Mouse (Mus musculus) adrenal gland, postnatal 14 days (tissue): ENCODE data around the gene Lgr4. TPM values are rescaled to one million over a fixed set of nuclear protein-coding genes. Genes with fewer than 3 reads are reported as not detected.

Source experiments
- DNase-seq: peaks from one replicate; pipeline ENCODE4 v3.0.0; 2021; ENCODE audit warnings: mixed read lengths
- total RNA-seq: library from RNA; stranded (reverse); gene quantifications from 2 replicates; pipeline ENCODE4 v1.2.3, GENCODE M21; 2021

Gene Lgr4
- total RNA-seq, 1 experiment from 2014 or later = 125 TPM

GRCm38 (mm10) chr2:109921298-109922035 lies 4.0 kb downstream of the Lgr4 start:
- DNase-seq = no peak

GRCm38 (mm10) chr2:109922306-109922705 lies 4.9 kb downstream of the Lgr4 start:
- DNase-seq = no peak

GRCm38 (mm10) chr2:109923031-109923430 lies 5.6 kb downstream of the Lgr4 start:
- no peak for DNase-seq

DNA sequence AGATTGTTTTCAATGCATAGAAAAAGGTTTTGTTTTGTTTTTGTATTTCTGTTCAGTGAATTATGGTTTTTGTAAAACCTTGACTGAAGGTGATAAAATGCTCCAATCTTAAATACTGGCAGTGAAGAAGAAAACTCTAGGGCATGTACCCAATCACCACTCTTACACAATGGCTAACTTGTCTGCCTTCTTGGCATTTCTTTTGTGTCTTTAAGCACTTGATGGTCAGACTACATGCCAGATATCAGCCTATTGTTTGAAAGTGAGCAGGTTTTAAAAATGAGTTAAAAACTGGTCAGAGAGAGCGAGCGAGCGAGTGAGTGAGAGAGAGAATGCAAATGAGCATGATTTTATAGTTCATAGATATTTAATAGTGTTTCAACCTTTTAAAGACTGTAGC lies 6.5 kb downstream of the Lgr4 start:
- no peak for DNase-seq

DNA sequence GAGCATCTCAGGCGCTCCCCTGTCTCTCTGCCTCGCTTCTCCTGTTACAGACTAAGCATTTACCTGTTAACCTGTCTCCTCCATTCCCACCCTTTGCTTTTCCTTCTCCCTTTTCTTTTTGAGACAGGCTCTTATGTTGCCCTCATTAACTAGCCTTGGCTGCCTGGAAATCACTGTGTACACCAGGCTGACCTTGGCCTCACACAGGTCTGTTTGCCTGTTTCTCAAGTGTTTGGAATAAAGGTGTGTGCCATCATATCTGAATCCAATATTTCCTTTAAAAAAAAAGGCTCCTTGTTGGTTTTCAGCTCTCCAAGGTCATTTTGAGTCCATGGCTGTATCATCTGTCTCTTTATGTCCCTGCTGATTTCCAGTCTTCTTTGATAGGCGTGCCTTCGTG lies 9.5 kb downstream of the Lgr4 start:
- no peak for DNase-seq

DNA sequence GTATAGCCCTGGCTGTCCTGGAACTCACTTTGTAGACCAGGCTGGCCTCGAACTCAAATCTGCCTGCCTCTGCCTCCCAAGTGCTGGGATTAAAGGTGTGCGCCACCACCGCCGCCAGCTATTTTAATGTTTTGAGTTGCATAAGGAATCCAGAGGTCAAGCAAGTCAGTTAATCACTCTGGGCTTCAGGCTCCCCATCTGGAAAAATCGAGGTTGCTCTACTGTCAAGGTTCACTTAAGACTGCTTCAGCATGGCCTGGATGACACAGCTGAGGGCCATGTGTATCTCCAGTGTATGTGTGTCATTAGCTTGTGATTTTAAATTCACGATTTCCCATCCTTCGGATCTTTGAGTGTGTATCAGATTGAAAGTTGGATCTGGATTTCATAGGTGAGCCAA lies 10.0 kb downstream of the Lgr4 start:
- DNase-seq = no peak

DNA sequence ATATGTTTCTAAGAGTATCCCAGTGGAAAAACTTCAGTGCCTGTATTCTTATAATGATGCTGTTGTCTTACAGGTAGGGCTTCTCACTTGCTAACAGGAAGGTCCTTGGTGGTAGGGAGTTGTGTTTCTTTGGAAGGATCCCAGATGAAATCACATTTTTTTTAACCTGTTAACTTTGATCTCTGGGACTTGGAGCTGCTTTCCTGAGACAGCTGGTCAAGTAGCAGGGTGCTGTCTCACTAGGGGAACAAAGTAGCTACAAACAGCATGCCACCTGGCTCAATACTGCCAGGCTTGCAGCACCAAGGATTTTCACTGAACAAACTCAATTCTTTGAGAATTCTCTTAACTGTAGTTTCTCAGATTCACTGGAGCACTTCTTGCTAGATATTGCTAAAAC lies 10.4 kb downstream of the Lgr4 start:
- DNase-seq = no peak

DNA sequence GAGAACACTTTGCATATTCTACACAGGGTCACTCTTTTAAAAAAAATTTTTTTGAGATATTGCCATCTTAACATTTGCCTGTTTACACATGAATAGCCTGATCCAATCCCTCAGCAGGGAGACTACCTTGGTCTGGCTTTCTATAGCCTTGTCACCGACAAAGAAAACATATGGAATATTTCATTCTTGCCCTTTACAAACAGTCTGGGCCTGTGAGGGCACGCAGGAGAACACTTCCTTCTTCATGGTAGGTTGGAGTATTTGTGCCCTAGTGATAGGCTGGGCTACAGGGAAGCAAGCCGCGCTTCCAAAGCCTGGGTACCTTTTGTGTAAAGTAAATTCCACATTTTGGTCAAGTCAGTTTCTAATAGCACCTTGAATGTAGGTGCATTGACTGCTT lies 11.3 kb downstream of the Lgr4 start:
- DNase-seq = no peak

DNA sequence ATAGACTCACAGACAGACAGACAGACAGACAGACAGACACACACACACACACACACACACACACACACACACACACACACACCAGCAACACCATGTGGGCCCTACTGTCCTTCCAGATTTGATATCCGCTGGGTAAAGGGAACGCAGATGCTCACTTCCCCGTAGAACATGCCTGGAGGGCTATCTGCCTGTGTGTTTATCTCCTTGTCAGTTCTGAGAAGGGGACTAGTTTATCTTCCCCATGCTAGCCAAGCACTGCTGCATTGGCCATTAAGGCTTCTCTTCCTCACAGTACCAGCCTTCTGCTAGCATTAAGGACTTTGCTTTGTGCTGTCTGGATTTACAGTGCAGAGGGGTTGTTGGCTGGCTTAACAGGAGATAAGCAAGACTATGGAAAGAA lies 11.8 kb downstream of the Lgr4 start:
- no peak for DNase-seq

DNA sequence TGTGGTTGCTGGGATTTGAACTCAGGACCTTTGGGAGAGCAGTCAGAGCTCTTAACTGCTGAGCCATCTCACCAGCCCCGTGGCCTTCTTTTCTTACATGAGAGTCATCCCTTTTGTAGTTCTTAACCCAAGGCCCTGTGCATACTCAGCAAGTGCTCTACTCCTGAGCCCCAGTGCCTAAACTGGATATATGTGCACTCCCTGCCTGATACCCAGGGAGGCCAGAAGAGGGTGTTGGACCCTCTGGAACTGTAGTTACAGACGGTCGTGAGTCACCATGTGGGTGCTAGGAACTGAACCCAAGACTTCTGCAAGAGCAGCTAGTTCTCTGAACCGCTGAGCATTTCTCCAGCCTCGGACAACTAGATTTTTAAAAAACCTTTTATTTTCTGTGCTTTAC lies 12.9 kb downstream of the Lgr4 start:
- no peak for DNase-seq

- DNase-seq = no peak
Measured at GRCm38 (mm10) chr2:109930771-109931170, 13.3 kb downstream of the Lgr4 start.

DNA sequence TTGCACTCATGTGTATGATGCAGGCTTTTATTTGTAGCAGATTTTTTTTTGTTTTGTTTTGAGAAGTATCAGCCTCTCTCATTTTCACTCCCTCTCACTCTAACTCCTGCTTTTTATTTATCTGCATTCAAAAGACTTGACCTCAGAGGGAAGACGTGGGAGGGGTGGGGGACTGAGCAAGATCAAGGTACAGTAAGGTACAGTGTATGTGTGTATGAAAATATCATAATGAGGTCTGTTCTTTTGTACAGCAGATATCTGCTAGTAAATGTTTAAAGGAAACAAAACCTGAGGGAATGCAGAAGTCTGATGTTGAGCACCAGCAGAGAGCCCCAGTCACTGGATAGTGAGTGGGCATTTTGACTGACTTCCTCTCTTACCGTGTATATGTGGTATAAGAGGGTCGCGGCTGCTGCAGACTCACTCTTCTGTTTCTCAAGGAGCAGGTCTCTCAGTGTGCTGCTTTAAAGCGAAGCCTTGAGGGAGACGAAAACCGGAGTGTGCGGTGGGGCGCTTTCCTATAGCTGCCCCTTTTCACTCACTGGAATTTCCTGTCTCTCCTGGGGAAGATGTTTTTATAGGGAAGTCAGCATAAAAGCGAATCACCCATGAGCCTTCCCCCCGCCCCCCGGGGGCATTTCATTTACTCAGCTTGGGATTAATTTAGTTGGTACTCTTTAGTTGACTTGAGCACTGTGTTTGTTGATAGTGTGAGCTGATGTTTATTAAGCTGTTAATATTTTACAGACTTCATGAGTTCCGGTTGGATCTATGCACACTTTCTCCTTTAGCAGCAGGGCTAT lies 14.7 kb downstream of the Lgr4 start:
- DNase-seq = no peak

DNA sequence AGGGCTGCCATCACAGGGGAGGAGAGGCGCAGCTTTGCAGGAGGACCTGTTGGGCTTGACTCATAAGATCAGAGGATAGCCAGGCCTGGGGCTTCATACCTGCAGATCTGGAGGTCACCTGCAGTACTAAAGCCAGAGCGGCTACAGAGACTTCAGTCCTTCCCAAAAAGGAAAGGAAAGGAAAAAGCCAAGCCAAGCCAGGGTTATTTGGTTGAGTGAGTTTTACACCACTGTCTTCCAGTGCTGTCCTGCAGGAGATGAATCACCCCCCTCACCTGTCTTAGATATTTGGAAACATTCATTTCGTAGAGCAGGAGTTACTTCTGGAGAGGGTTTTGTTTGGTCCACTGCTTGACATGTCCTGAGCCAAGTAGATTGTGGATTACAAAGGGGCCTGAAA lies 15.7 kb downstream of the Lgr4 start:
- DNase-seq = no peak

GRCm38 (mm10) chr2:109934086-109934485 lies 16.6 kb downstream of the Lgr4 start:
- DNase-seq = no peak

DNA sequence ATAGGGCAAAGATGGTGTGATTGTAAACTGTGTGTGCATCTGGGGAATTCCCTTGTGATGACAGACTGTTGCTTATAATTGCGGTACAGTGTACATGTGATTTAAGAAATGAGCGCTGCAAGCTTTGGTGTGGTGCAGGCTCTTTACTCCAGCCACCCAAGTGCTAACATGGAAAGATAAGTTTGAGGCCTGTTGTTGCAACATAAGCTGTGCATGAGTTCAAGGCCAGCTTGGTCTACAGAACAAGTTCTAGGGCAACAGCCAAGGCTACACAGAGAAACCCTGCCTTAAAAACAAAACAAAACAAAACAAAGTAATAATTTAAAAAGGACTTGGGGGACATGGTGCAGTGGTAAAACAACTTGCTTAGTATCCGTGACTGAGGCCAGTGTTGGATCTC lies 17.7 kb downstream of the Lgr4 start:
- no peak for DNase-seq

- no peak for DNase-seq
Measured at GRCm38 (mm10) chr2:109935754-109936409, 18.4 kb downstream of the Lgr4 start.

DNA sequence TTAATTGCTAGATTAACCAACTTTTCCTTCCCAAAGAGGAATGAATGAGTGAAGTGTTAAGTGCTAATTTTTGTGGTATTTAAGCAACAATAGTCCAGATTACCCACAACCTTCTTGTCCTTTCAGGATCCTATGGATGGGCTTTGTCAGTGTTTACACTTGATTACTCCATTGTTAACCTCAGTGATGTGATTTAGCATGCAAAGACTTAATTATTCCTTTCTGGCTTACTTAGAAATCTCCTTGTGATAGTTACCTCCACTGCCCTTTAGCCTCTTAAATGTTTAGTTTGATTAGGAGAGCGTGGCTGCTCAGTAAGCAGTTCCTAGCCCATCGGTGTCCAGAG lies 18.9 kb downstream of the Lgr4 start:
- no peak for DNase-seq

DNA sequence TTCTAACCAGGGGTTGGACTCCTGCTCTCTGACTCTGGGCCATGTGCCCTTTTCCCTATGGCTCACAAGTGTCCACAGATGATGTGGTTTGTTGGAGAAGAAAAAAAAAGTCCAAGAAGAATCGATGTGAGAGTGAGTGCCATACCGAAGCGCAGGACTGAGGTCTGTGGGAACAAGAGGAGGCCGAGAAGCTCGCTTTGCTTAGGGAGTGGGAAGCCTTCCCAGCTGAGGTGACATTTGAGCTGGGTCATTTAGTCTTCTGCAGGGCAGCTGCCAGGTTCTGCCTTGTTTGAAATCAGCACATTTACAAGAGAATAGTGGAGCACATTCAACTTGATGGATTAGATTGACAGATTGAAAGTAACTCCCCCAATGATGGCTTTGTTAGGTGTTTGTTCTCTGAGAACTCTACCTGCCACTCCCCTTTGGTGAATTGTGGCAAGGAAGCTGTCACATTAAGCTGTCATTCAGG lies 24.6 kb downstream of the Lgr4 start:
- DNase-seq = no peak

DNA sequence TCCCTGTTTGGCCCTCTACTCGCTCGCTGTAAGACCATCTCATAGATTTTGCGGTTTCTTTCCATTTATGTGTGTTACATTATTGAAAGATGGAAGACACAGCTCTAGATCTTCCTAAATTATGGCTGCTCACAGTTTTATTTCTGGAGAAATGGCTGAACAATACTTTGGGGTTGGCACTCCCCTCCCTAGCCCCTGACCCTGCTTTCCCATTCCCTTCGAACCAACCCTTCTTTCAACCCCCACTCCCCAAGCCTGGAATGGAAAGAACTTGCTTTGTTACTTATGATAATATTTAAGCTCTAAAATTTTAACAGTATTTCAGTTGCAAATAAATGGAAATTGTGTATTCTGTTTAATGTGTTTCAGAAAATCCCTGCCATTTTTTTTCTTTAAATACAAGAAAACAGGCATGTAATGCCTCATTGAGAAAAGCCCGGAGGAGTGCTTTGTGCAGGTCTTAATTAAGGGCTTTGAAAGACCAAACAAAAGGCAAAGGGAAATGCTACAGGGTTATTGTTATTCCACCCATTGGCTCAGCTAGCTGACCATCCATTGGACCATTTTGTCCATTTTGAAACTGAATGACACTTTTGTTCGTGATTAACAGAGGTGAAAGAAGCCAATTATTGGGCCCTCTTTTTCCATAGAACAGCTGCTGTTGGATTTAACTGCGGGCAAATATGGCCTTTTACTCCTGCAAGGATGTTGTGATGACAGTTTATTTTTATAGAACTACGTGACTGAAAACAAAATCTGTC lies 25.5 kb downstream of the Lgr4 start:
- no peak for DNase-seq

- DNase-seq = no peak
Measured at GRCm38 (mm10) chr2:109944995-109945394, 27.5 kb downstream of the Lgr4 start.

- DNase-seq = no peak
Measured at GRCm38 (mm10) chr2:109945532-109945931, 28.1 kb downstream of the Lgr4 start.

- no peak for DNase-seq
Measured at GRCm38 (mm10) chr2:109946426-109946825, 29.0 kb downstream of the Lgr4 start.

DNA sequence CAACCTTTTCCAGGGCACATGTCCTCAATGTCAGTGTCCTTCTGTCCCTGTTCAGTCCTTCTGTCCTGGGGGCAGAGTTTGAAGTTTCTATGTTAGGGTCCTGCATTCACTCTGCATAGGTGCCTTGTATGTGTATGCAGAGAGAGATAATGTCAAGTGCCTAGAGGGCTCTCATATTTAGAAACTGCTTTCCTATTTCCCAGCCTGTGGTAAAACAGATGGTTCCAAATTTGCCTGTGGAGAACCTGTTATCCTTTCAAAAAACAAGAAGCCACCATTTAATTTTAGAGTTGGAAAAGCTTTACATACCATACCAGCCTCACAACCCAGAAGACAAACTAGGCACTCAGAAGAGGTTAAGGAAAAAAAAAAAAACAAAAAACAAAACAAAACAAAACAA lies 32.1 kb downstream of the Lgr4 start:
- no peak for DNase-seq
